Mouse (Mus musculus): Measurements from ENCODE around the gene Crebl2.

The Crebl2 gene

DNA sequence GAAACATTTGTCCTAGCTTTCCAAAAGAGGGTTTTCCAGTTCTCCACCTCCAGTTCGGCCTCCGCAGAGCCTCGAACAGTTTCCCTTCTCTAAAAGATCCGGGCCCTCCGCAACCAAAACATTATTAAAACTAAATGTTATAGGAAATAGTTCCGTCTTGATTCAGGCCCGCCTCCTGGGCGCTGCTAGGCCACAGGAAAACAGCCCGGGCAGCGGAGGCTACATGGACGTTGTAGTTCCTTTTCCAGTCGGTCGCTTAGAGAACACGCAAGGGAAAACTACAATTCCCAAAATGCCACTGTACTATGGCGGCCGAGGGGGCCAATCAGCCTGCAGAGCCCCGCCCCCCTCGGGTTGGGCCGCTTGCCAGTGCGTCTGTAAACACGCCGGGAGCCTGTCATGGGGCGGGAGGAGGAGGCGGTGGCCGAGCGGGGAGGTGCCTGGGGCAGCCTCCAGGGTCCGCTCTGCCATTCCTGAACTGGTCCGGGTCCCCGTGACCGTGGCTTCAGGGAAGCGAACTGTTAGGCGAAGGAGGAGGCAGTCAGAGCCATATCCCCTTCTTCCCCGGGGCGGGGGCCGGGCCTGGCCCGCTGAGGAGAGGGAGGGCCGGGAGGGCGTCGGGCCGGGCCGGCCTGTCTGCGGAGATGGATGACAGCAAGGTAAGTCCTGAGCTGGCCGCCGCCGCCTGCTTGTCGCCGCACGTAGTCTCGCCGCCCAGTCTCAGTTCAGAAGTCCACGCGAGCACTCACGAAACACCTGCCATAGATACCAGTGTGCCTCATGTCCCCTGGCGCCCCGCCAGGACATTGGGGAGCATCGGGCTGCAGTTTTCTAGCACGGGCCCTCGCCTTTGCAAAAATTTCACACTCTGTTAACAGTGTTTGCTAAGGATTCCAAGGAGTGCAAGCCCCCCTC is at the start of gene Crebl2:
Gene Crebl2, plus strand, starts transcription at position 369 of the 915 bp plus-strand sequence.
- in situ Hi-C loops (cut with MboI, MseI), result no loop called here

- in situ Hi-C loops (cut with MboI, MseI), result no loop called here
Measured at GRCm38 (mm10) chr6:134781494-134781913, 48.5 kb upstream of the Crebl2 start.

DNA sequence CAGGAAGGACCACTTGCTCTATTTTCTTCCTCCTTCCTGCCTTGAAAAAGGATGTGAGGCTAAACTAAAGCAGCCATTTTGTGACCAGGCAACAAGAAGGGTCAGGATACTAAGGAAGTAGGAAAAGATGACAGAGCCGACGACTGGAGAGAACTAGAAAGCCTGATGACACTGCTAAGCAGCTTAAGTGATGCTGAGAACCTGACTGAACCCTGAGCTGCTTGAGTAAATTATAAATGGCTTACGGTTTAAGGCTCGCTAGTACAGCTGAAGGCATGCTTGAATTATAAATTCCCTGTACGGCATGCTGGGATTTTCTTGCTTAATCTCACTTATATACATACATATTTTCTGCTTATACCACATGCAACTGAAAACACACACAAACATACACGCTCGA is 47.1 kb upstream of the Crebl2 start:
- in situ Hi-C loops (cut with MboI, MseI), result no loop called here

GRCm38 (mm10) chr6:134786426-134786825 is 43.5 kb upstream of the Crebl2 start:
- in situ Hi-C loops (cut with MboI, MseI), result no loop called here

GRCm38 (mm10) chr6:134789100-134789499 is 40.9 kb upstream of the Crebl2 start:
- in situ Hi-C loops (cut with MboI, MseI), result no loop called here

DNA sequence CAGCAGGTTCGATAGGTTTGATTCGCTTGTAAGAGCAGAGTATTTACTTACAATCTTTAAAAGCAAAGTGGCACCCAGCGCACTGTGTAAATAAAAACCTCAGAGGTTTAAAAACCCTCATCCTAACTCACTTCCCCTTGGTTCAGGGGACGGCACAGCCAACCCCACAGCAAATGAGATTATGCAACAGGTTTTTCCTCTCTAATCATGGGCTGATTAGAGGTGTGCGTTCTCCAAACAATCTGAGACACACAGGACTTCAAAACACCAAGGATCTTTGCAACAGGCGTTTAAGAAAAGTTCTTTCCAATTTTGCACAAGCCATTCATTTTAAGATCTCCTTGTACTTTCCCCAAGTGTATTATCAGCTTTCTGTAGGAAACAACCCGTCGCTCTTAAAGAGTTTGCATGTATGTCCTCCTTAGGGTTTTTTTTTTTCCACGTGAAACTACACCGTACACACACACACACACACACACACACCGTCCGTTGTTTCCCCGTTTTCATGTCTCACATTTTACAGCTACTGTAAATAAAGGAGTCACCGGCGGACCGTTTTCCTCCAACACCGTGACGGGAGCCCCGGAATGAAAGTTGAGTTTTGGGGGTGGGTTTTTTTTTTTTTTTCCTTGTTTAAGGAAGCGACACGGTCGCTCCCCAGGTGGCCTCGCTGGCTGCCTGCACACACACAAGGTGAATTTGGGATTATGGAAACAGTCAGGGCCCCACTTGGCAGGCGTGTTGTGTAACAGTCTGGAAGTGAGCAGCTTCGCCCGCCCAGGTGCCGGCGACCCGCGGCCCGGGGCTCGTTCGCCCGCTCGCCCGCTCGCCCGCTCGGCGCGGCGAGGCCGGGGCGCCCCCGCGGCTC is 38.5 kb upstream of the Crebl2 start:
- in situ Hi-C loops (cut with MboI, MseI), result no loop called here

- in situ Hi-C loops (cut with MboI, MseI), result no loop called here
Measured at GRCm38 (mm10) chr6:134792141-134793045, 37.6 kb upstream of the Crebl2 start, which contains the start of gene Dusp16. Gene Dusp16 (minus strand): TSS chr6:134792625.

DNA sequence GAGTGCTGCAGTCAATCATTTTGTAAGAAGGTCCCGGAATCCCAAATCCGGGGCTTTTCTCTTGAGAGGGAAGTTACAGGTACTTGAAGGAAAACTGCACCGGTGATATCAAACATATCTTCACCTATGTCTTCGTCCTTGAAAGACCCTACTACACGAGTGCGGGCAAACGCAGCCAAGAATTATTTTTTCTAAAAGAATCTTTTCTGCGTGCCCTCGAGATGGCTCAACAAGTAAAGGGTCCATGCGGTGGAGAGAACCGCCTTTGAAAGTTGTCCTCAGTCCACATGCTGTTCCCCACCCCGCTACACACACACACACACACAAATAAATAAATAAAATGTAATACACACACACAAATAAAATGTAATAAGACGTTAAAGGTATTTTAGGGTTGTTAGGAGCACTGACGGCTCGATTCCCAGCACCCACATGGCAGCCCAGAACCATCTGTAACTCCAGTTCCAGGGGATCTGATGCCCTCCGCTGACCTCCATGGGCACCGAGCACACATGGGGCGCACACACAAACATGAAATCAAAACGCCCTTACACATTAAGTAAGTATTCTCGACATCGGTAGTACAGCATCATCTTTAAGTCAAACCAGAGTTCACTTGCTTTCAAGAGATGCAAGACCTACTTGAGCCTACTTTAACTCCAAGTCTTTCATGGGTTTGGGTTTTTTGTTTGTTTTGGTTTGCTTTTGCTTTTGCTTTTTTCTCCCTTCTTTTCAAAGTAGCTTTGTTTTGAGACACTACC is 36.7 kb upstream of the Crebl2 start:
- in situ Hi-C loops (cut with MboI, MseI), result no loop called here

- in situ Hi-C loops (cut with MboI, MseI), result no loop called here
Measured at GRCm38 (mm10) chr6:134793911-134794520, 35.9 kb upstream of the Crebl2 start.

DNA sequence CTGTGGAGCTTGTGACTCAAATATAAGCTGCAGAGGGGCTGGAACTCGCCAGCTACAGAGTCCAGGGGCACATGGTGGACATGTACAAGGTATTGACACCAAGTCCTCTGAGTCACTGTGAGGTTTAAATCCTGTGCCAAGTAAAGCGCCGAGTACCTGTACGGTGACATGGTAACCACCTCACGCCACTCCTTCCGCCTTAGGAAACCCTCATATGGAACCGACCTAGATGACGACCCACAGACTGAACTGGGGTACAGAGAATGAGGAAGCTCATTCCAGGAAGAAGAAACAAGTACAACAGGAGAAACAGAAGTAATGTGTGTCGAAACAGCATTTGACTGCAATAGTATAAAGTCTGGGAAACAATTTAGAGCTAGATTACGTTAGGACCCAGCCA is 33.7 kb upstream of the Crebl2 start:
- in situ Hi-C loops (cut with MboI, MseI), result no loop called here

- in situ Hi-C loops (cut with MboI, MseI), result no loop called here
Measured at GRCm38 (mm10) chr6:134801483-134801882, 28.5 kb upstream of the Crebl2 start.

DNA sequence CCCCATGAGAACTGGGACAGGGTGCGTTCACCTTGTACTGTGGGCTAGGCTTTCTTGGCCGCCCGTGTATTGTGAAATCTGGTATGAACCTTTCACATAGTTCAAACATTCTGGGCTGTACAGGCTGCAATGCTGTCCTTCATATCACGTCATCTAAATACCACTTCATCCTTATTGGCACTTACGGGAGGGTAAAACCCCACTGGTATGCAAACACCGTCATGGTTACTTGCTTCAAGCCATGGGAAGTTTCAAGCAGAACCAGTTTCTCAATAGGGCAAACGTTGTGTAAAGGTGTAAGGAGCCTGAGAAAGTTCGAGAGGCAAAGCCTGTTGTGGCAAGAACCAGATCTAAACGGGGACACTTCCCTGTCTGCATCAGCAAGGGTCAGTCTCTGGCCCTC is 27.3 kb upstream of the Crebl2 start:
- in situ Hi-C loops (cut with MboI, MseI), result no loop called here

GRCm38 (mm10) chr6:134804736-134805277 is 25.1 kb upstream of the Crebl2 start:
- in situ Hi-C loops (cut with MboI, MseI), result no loop called here

DNA sequence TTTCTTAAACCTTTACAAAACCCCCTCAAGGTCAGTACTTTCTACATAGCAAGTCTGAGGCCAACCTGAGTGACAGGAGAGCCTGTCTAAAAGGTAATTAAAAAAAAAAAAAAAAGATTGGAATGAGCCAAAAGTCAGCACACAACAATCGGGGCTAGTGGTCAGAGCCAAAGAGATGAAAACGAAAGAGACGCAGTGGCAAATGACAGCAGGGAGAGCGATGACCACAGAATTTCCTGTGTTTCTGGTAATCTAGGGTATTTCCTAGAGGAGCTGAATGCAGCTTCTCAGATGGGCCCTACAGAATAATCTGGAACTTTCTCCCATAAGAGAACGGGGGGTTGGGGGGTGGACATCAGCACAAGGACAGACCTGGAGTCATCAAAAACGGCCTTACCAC is 23.8 kb upstream of the Crebl2 start:
- in situ Hi-C loops (cut with MboI, MseI), result no loop called here

- in situ Hi-C loops (cut with MboI, MseI), result no loop called here
Measured at GRCm38 (mm10) chr6:134807091-134807490, 22.9 kb upstream of the Crebl2 start.

- in situ Hi-C loops (cut with MboI, MseI), result no loop called here
Measured at GRCm38 (mm10) chr6:134807794-134808193, 22.2 kb upstream of the Crebl2 start.

- in situ Hi-C loops (cut with MboI, MseI), result no loop called here
Measured at GRCm38 (mm10) chr6:134813066-134813465, 16.9 kb upstream of the Crebl2 start.

GRCm38 (mm10) chr6:134817051-134817928 is 12.7 kb upstream of the Crebl2 start:
- in situ Hi-C loops (cut with MboI, MseI), result no loop called here

DNA sequence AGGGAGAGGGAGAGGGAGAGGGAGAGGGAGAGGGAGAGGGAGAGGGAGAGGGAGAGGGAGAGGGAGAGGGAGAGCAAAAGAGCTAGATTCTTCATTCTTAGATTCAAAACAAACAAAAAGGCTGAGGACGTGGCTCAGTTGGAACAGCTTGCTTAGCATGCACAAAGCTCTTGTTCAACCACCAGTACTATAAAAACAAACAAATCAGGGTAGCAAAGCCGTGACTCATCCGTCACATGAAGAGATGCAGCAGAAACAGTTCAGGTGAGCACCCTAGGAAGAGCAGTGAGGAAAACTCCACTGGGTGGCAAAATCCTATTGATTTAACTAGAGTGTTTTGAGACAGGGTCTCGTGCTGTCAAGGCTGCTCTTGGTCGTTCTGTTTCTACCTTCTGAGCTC is 10.2 kb upstream of the Crebl2 start:
- in situ Hi-C loops (cut with MboI, MseI), result no loop called here

Measured in T-helper 1 cell (primary cell).